Mouse (Mus musculus) layer of hippocampus, adult 18-20 months (tissue): ENCODE data around the gene Becn1. TPM values are rescaled to one million over a fixed set of nuclear protein-coding genes. Genes with fewer than 3 reads are reported as not detected.

Source experiments
- DNase-seq, 2 experiments: peaks; one replicate each; pipeline ENCODE4 v3.0.0; 2022; ENCODE audit warnings: low spot score in 2 of 2
- total RNA-seq, 2 experiments: library from RNA; stranded (reverse); gene quantifications; 2 replicates each; pipeline ENCODE4 v1.2.3; 2021

Gene Becn1
- total RNA-seq, 2 experiments from 2014 or later, result 211 to 217 TPM

- peak; percentile 93 to 96 for DNase-seq
Measured at GRCm38 (mm10) chr11:101315665-101316500, 13.8 kb upstream of the Becn1 start, which contains the start of gene Psme3. Gene Psme3, plus strand, starts transcription at chr11:101316213.

GRCm38 (mm10) chr11:101315082-101315650 lies 13.1 kb upstream of the Becn1 start:
- DNase-seq, result no peak

GRCm38 (mm10) chr11:101314567-101314966 lies 12.5 kb upstream of the Becn1 start:
- DNase-seq, result no peak

- DNase-seq, result no peak
Measured at GRCm38 (mm10) chr11:101312150-101312549, 10.1 kb upstream of the Becn1 start.

GRCm38 (mm10) chr11:101311083-101311482 lies 9.0 kb upstream of the Becn1 start:
- DNase-seq, result no peak

GRCm38 (mm10) chr11:101307744-101308143 lies 5.7 kb upstream of the Becn1 start:
- no peak for DNase-seq

GRCm38 (mm10) chr11:101301299-101302003 lies 635 bp downstream of the Becn1 start:
- no peak for DNase-seq

- DNase-seq, result no peak
Measured at GRCm38 (mm10) chr11:101300881-101301280, 1.2 kb downstream of the Becn1 start.

GRCm38 (mm10) chr11:101295191-101295590 lies 6.9 kb downstream of the Becn1 start:
- no peak for DNase-seq

GRCm38 (mm10) chr11:101291231-101291630 lies 10.9 kb downstream of the Becn1 start:
- no peak for DNase-seq

GRCm38 (mm10) chr11:101287306-101287705 lies 14.8 kb downstream of the Becn1 start:
- peak in 1 of 2 experiments; percentile 62 for DNase-seq

- no peak for DNase-seq
Measured at GRCm38 (mm10) chr11:101283805-101284204, 18.3 kb downstream of the Becn1 start.

GRCm38 (mm10) chr11:101282896-101283295 lies 19.2 kb downstream of the Becn1 start:
- DNase-seq, result no peak

GRCm38 (mm10) chr11:101280837-101281236 lies 21.2 kb downstream of the Becn1 start:
- DNase-seq, result no peak

GRCm38 (mm10) chr11:101279193-101279569 lies 22.9 kb downstream of the Becn1 start:
- DNase-seq, result no peak

- DNase-seq, result peak; percentile 84 to 91
Measured at GRCm38 (mm10) chr11:101278223-101279192, 23.6 kb downstream of the Becn1 start, which contains the start of the genes Cntd1 and Coa3. Gene Cntd1, plus strand, starts transcription at chr11:101279012. Gene Coa3, minus strand, starts transcription at chr11:101279114.

GRCm38 (mm10) chr11:101277381-101278222 lies 24.5 kb downstream of the Becn1 start:
- DNase-seq, result peak in 1 of 2 experiments; percentile 62

GRCm38 (mm10) chr11:101276319-101277070 lies 25.6 kb downstream of the Becn1 start:
- no peak for DNase-seq

- no peak for DNase-seq
Measured at GRCm38 (mm10) chr11:101275309-101275708, 26.8 kb downstream of the Becn1 start.
